Mouse (Mus musculus): ENCODE data around the gene Rprd1b. TPM values are rescaled to one million over a fixed set of nuclear protein-coding genes. Genes with fewer than 3 reads are reported as not detected.

The Rprd1b gene
- polyA plus RNA-seq, 1 experiment from 2014 or later = 54.0 TPM

DNA sequence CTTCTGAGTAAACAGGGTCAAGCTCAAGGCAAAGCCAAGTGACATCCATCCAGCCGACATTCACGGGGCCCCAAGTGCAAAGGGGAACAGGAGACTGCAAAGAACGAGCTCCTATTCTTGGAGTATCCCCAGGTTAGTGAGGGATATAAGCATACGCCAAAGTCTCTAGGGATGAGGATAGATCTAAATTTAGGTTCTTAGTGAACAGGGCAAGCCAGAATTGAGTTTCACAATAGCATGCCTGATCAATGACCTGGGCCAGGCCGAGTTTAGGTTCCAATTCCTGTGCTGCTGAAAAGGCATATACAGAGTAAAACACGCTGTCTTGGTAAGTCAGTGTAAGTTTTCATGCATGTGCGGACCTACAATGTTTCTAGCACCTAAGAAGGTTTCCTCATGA is 18.9 kb upstream of the Rprd1b start:
- Histone ChIP-seq H3K9me3 (no peaks in the 10 kb centered on the region), H3K27me3 (replicated peaks; ENCODE audit: low read depth, poor library complexity, severe bottlenecking) (no peaks in the 10 kb centered on the region), H3K36me3 (replicated peaks) (peaks cover 64% of the 10 kb centered on the region), H3K4me3 (no peak overlapping the region), H3K27ac (replicated peaks) (no peak overlapping the region), H3K4me1 (no peaks in the 10 kb centered on the region)
- DNase-seq (ENCODE audit: low spot score) = no peak
- WGBS = 88% methylated on average over 7 of the region's 7 CpGs

- Histone ChIP-seq H3K27me3 (replicated peaks; ENCODE audit: low read depth, poor library complexity, severe bottlenecking) (no peaks in the 10 kb centered on the region), H3K9me3 (no peaks in the 10 kb centered on the region), H3K4me3 (no peak overlapping the region), H3K4me1 (no peaks in the 10 kb centered on the region), H3K36me3 (replicated peaks) (peaks cover 31% of the 10 kb centered on the region), H3K27ac (replicated peaks) (no peak overlapping the region)
- no peak for DNase-seq (ENCODE audit: low spot score)
- 90% methylated on average over 3 of the region's 3 CpGs for WGBS
Measured at GRCm38 (mm10) chr2:158012608-158013007, 15.7 kb upstream of the Rprd1b start.

- H3K9me3 ChIP-seq = no peaks in the 10 kb centered on the region
- H3K27me3 ChIP-seq (replicated peaks; ENCODE audit: low read depth, poor library complexity, severe bottlenecking) = no peaks in the 10 kb centered on the region
- no peaks in the 10 kb centered on the region for H3K4me1 ChIP-seq
- no peak overlapping the region for H3K4me3 ChIP-seq
- 90% methylated on average over 4 of the region's 4 CpGs for WGBS
- no peak for DNase-seq (ENCODE audit: low spot score)
- 0 out of 2 replicates have a peak, but pooled peaks cover 1% of the 10 kb centered on the region for H3K36me3 ChIP-seq (replicated peaks)
- H3K27ac ChIP-seq (replicated peaks) = no peak overlapping the region
Measured at GRCm38 (mm10) chr2:158017330-158017729, 11.0 kb upstream of the Rprd1b start.

DNA sequence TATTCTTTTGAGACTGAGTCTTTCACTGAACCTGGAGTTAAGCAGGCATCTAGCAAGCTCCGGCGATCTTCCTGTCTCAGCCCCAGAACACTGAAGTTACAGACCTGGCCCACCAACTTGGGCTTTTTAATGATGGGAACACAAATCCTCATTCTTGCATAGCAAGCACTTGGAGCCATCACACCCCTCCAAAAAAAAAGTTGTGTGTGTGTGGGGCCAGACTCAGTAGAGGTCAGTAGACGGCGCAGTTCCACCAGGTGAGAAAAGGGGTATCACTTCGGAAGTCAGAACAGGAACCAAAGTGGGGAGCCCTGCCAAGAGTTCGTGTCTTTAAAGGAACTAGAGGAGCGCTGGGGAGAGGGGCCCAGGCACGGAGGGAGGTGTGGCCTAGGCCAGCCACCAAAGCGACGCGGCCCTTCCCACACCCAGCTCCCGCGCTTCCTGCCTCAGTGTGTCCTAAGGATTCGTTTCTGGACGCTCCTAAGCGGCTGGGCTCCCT is 393 bp upstream of the Rprd1b start:
- 3% methylated on average over 16 of the region's 16 CpGs for WGBS
- H3K27ac ChIP-seq (replicated peaks) = peak overlapping the region; percentile 96

GRCm38 (mm10) chr2:158030007-158030406 is 1.7 kb downstream of the Rprd1b start:
- WGBS = 91% methylated on average over 7 of the region's 7 CpGs

More for the DNA sequence above, 393 bp upstream of the Rprd1b start:
- DNase-seq (ENCODE audit: low spot score) = no peak
- H3K4me3 ChIP-seq = peak overlapping the region; percentile 97
- H3K27me3 ChIP-seq (replicated peaks; ENCODE audit: low read depth, poor library complexity, severe bottlenecking) = no peaks in the 10 kb centered on the region
- H3K9me3 ChIP-seq = no peaks in the 10 kb centered on the region
- peaks cover 39% of the 10 kb centered on the region for H3K4me1 ChIP-seq
- peaks cover 19% of the 10 kb centered on the region for H3K36me3 ChIP-seq (replicated peaks)

GRCm38 (mm10) chr2:158035813-158036212 is 7.5 kb downstream of the Rprd1b start:
- 94% methylated on average over 2 of the region's 2 CpGs for WGBS

More at GRCm38 (mm10) chr2:158030007-158030406, 1.7 kb downstream of the Rprd1b start:
- no peaks in the 10 kb centered on the region for H3K9me3 ChIP-seq
- H3K27ac ChIP-seq (replicated peaks) = no peak overlapping the region
- H3K4me3 ChIP-seq = peak overlapping the region; percentile 97
- DNase-seq (ENCODE audit: low spot score) = no peak
- H3K27me3 ChIP-seq (replicated peaks; ENCODE audit: low read depth, poor library complexity, severe bottlenecking) = no peaks in the 10 kb centered on the region
- H3K36me3 ChIP-seq (replicated peaks) = peaks cover 29% of the 10 kb centered on the region
- peaks cover 39% of the 10 kb centered on the region for H3K4me1 ChIP-seq

GRCm38 (mm10) chr2:158036408-158036807 is 8.1 kb downstream of the Rprd1b start:
- H3K27me3 ChIP-seq (replicated peaks; ENCODE audit: low read depth, poor library complexity, severe bottlenecking) = no peaks in the 10 kb centered on the region
- H3K4me1 ChIP-seq = peaks cover 6% of the 10 kb centered on the region; the same call in 1 of the 2 replicates
- WGBS = 90% methylated on average over 6 of the region's 6 CpGs
- no peak overlapping the region for H3K4me3 ChIP-seq
- no peak overlapping the region for H3K27ac ChIP-seq (replicated peaks)
- H3K36me3 ChIP-seq (replicated peaks) = peaks cover 77% of the 10 kb centered on the region
- H3K9me3 ChIP-seq = no peaks in the 10 kb centered on the region
- DNase-seq (ENCODE audit: low spot score) = no peak

More at GRCm38 (mm10) chr2:158035813-158036212, 7.5 kb downstream of the Rprd1b start:
- H3K4me3 ChIP-seq = no peak overlapping the region
- no peak for DNase-seq (ENCODE audit: low spot score)
- no peaks in the 10 kb centered on the region for H3K27me3 ChIP-seq (replicated peaks; ENCODE audit: low read depth, poor library complexity, severe bottlenecking)
- H3K36me3 ChIP-seq (replicated peaks) = peaks cover 76% of the 10 kb centered on the region
- H3K9me3 ChIP-seq = no peaks in the 10 kb centered on the region
- peaks cover 12% of the 10 kb centered on the region for H3K4me1 ChIP-seq
- H3K27ac ChIP-seq (replicated peaks) = no peak overlapping the region

GRCm38 (mm10) chr2:158036953-158037352 is 8.7 kb downstream of the Rprd1b start:
- Histone ChIP-seq H3K4me3 (no peak overlapping the region), H3K27ac (replicated peaks) (no peak overlapping the region), H3K36me3 (replicated peaks) (peaks cover 78% of the 10 kb centered on the region), H3K27me3 (replicated peaks; ENCODE audit: low read depth, poor library complexity, severe bottlenecking) (no peaks in the 10 kb centered on the region), H3K4me1 (0 out of 2 replicates have a peak, but pooled peaks cover under 1% of the 10 kb centered on the region), H3K9me3 (no peaks in the 10 kb centered on the region)
- 83% methylated on average over 7 of the region's 7 CpGs for WGBS
- DNase-seq (ENCODE audit: low spot score) = no peak

- WGBS = 82% methylated on average over 1 of the region's 1 CpGs
- H3K36me3 ChIP-seq (replicated peaks) = peaks cover 78% of the 10 kb centered on the region
Measured at GRCm38 (mm10) chr2:158037571-158037970, 9.3 kb downstream of the Rprd1b start.

GRCm38 (mm10) chr2:158039662-158040061 is 11.4 kb downstream of the Rprd1b start:
- 82% methylated on average over 1 of the region's 1 CpGs for WGBS
- no peak overlapping the region for H3K27ac ChIP-seq (replicated peaks)
- H3K9me3 ChIP-seq = no peaks in the 10 kb centered on the region
- no peak for DNase-seq (ENCODE audit: low spot score)
- no peak overlapping the region for H3K4me3 ChIP-seq
- H3K4me1 ChIP-seq = no peaks in the 10 kb centered on the region
- H3K27me3 ChIP-seq (replicated peaks; ENCODE audit: low read depth, poor library complexity, severe bottlenecking) = no peaks in the 10 kb centered on the region
- H3K36me3 ChIP-seq (replicated peaks) = peaks cover 85% of the 10 kb centered on the region

More at GRCm38 (mm10) chr2:158037571-158037970, 9.3 kb downstream of the Rprd1b start:
- DNase-seq (ENCODE audit: low spot score) = no peak
- no peaks in the 10 kb centered on the region for H3K4me1 ChIP-seq
- H3K9me3 ChIP-seq = no peaks in the 10 kb centered on the region
- H3K27ac ChIP-seq (replicated peaks) = no peak overlapping the region
- H3K4me3 ChIP-seq = no peak overlapping the region
- no peaks in the 10 kb centered on the region for H3K27me3 ChIP-seq (replicated peaks; ENCODE audit: low read depth, poor library complexity, severe bottlenecking)

DNA sequence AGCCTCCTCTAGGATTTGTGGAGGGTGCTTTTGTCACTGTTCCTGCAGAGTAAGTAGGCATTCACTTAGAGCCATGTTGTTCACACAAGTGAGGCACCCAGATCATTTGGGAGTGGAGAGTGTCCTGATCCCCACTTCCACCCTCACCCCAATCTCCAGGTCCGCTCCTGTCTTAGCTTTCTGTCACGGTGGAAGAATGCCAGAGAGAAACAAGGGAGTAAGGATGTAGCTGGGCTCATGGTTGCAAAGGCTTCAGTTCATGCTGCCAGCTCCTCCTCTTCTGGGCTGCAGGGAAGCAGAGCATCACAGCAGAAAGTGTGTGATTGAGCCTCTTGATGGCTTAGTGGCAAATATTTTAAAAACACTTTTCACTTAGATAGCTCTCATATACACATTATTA is 12.1 kb downstream of the Rprd1b start:
- no peaks in the 10 kb centered on the region for H3K4me1 ChIP-seq
- H3K36me3 ChIP-seq (replicated peaks) = peaks cover 92% of the 10 kb centered on the region
- H3K4me3 ChIP-seq = no peak overlapping the region
- no peak overlapping the region for H3K27ac ChIP-seq (replicated peaks)
- H3K27me3 ChIP-seq (replicated peaks; ENCODE audit: low read depth, poor library complexity, severe bottlenecking) = no peaks in the 10 kb centered on the region
- WGBS = 93% methylated on average over 2 of the region's 2 CpGs
- H3K9me3 ChIP-seq = no peaks in the 10 kb centered on the region
- no peak for DNase-seq (ENCODE audit: low spot score)

DNA sequence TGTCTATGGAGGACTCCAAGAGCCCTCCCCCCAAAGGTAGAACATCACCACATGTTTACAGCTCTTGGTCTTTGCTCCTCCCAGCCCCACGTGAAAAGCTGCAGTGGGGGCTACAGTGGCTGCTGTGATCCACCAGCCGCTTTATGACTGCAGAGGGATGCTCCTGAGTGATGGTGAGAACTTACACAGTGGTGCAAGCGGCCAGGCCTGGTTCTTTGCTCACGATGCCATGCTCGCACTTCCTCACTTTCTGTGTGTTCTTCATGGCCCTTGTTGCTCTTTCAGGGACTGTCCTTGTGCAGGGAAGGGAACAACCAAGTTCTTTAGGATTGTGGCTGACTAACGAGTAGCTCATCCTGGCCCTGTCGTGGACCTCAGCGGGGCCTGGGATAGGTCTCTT is 15.2 kb downstream of the Rprd1b start:
- Histone ChIP-seq H3K9me3 (no peaks in the 10 kb centered on the region), H3K27ac (replicated peaks) (no peak overlapping the region), H3K4me3 (no peak overlapping the region), H3K36me3 (replicated peaks) (peaks cover 98% of the 10 kb centered on the region), H3K4me1 (no peaks in the 10 kb centered on the region), H3K27me3 (replicated peaks; ENCODE audit: low read depth, poor library complexity, severe bottlenecking) (no peaks in the 10 kb centered on the region)
- no peak for DNase-seq (ENCODE audit: low spot score)
- 91% methylated on average over 8 of the region's 8 CpGs for WGBS

DNA sequence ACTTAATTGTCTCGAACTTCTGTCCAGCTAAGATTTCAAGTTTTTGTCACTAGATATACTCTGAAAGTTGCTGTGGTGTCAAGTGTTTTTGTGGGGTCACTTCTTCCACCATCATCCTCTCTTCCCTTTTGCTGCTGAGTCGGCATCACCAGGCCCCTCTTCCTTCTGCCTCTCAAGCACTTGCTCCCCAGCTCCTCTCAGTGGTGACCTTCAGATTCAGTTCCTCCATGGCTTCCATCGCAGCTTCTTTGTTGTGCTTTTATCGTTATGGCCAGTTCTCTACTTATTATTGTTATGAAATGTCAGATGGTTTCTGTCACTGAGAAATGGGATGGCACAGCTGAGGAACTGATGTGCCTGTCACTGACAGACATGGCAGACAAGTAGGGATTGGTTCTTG is 17.9 kb downstream of the Rprd1b start:
- Histone ChIP-seq H3K27ac (replicated peaks) (no peak overlapping the region), H3K36me3 (replicated peaks) (peaks cover 96% of the 10 kb centered on the region), H3K9me3 (no peaks in the 10 kb centered on the region), H3K27me3 (replicated peaks; ENCODE audit: low read depth, poor library complexity, severe bottlenecking) (no peaks in the 10 kb centered on the region), H3K4me1 (no peaks in the 10 kb centered on the region), H3K4me3 (no peak overlapping the region)
- DNase-seq (ENCODE audit: low spot score) = no peak
- WGBS = 88% methylated on average over 4 of the region's 4 CpGs

Data from embryonic facial prominence, embryonic 10.5 days (tissue).